Mouse (Mus musculus) forebrain, embryonic 15.5 days (tissue): ENCODE data around the gene Armc2. TPM values are rescaled to one million over a fixed set of nuclear protein-coding genes. Genes with fewer than 3 reads are reported as not detected.
A peak's percentile ranks its signal among the peaks of the same experiment; 100 is the strongest.

ENCODE experiments used
- ATAC-seq: fragments of 200-750 bp; cut with Nextera tagmentation; replicated peaks from 2 replicates; pipeline ENCODE4 v1.8.0; 2017; ENCODE audit warnings: mild to moderate bottlenecking, moderate TSS enrichment, moderate library complexity
- H3K27ac ChIP-seq: fragments of 300-500 bp; sonication (generic); replicated peaks from 2 replicates; pipeline ENCODE4 v1.5.1; 2015; ENCODE audit warnings: mild to moderate bottlenecking, inconsistent platforms
- H3K27me3 ChIP-seq: fragments of 300-500 bp; sonication (generic); 2 replicates; pipeline ENCODE4 v1.6.1; 2015; ENCODE audit warnings: inconsistent platforms
- H3K36me3 ChIP-seq: fragments of 300-500 bp; sonication (generic); 2 replicates; pipeline ENCODE4 v1.6.1; 2015; ENCODE audit warnings: mild to moderate bottlenecking, inconsistent platforms
- H3K4me1 ChIP-seq: fragments of 300-500 bp; sonication (generic); 2 replicates; pipeline ENCODE4 v1.6.1; 2015; ENCODE audit warnings: inconsistent platforms
- H3K4me2 ChIP-seq: fragments of 300-500 bp; sonication (generic); replicated peaks from 2 replicates; pipeline ENCODE4 v1.6.1; 2015; ENCODE audit warnings: mild to moderate bottlenecking, inconsistent platforms
- H3K4me3 ChIP-seq: fragments of 300-500 bp; sonication (generic); 2 replicates; pipeline ENCODE4 v1.5.1; 2015; ENCODE audit warnings: mild to moderate bottlenecking, inconsistent platforms
- H3K9ac ChIP-seq: fragments of 300-500 bp; sonication (generic); replicated peaks from 2 replicates; pipeline ENCODE4 v1.6.1; 2015; ENCODE audit warnings: mild to moderate bottlenecking, inconsistent platforms
- H3K9me3 ChIP-seq: fragments of 300-500 bp; sonication (generic); 2 replicates; pipeline ENCODE4 v1.6.1; 2016; ENCODE audit warnings: inconsistent platforms
- WGBS: fragments of 180-500 bp; shearing (Covaris S2); methylation state at CpG from one replicate; pipeline ENCODE4 v1.1.7; 2015; ENCODE audit warnings: mixed read lengths; 5-methylcytosine and 5-hydroxymethylcytosine counted together
- polyA plus RNA-seq: library from polyadenylated mRNA; unstranded; fragments of >200 nt; fragmentation: Nextera tagmentation; extraction: Ambion mirVana; gene quantifications from 2 replicates; pipeline ENCODE4 v1.2.1, GENCODE M21; 2015

The Armc2 gene
- polyA plus RNA-seq = 9.0 and 11.0 TPM in 2 replicates

GRCm38 (mm10) chr10:42018016-42018949, at the start of gene Armc2:
TSS of gene Armc2 (minus strand) at chr10:42018442.
- Histone ChIP-seq H3K27ac (0 out of 2 replicates have a peak within 1 kb of the TSS, but pooled peaks have one; percentile 8), H3K4me1 (peaks cover 10% of the 10 kb centered on the region; the same call in 1 of the 2 replicates), H3K9ac (peak within 1 kb of the TSS; percentile 49), H3K27me3 (no peaks in the 10 kb centered on the region), H3K36me3 (no peaks in the 10 kb centered on the region), H3K4me2 (peak within 1 kb of the TSS; percentile 59), H3K4me3 (peak within 1 kb of the TSS; percentile 56), H3K9me3 (no peaks in the 10 kb centered on the region)
- peak; percentile 99 for ATAC-seq
- WGBS = 2% methylated on average over 56 of the region's 58 CpGs

DNA sequence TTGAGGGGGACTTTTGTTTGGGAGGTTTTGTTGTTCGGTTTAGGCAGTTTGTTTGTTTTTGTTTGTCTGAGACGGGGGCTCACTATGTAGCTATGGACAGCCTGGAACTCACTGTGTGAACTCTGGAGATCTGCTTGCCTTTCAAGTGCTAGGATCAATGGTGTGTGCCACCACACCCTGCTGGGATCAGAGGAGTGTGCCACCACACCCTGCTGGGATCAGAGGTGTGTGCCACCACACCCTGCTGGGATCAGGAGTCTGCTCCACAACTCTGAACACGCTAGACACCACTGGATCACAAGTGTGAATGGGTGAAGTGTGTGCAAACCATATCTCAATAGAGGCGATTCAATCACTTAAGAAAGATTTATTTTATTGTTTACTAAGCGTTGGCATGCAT, 46.2 kb upstream of the Armc2 start:
- Histone ChIP-seq H3K9ac (no peak overlapping the region), H3K27ac (no peak overlapping the region), H3K4me2 (no peak overlapping the region), H3K4me3 (no peak overlapping the region), H3K9me3 (no peaks in the 10 kb centered on the region), H3K27me3 (no peaks in the 10 kb centered on the region), H3K4me1 (no peaks in the 10 kb centered on the region), H3K36me3 (no peaks in the 10 kb centered on the region)
- 50% methylated on average over 5 of the region's 5 CpGs for WGBS
- ATAC-seq = no peak

DNA sequence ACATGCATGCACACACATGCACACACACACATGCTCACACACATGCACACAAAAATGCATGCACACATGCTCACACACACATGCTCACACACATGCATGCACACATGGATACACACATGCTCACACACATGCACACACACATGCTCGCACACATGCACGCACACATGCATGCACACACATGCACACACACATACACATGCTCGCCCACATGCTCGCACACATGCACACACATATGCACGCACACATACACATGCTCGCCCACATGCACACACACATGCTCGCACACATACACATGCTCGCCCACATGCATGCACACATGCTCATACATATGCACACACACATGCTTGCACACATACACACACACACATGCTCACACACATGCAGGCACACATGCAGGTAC, 41.3 kb upstream of the Armc2 start:
- no peak overlapping the region for H3K4me2 ChIP-seq
- no peak overlapping the region for H3K4me3 ChIP-seq
- WGBS = 95% methylated on average over 8 of the region's 8 CpGs
- H3K4me1 ChIP-seq = no peaks in the 10 kb centered on the region
- ATAC-seq = no peak
- H3K9me3 ChIP-seq = no peaks in the 10 kb centered on the region
- no peak overlapping the region for H3K9ac ChIP-seq
- no peaks in the 10 kb centered on the region for H3K27me3 ChIP-seq
- H3K36me3 ChIP-seq = no peaks in the 10 kb centered on the region
- H3K27ac ChIP-seq = no peak overlapping the region

- ATAC-seq = no peak
- Histone ChIP-seq H3K27ac (no peak overlapping the region), H3K36me3 (no peaks in the 10 kb centered on the region), H3K4me2 (no peak overlapping the region), H3K9ac (no peak overlapping the region), H3K9me3 (no peaks in the 10 kb centered on the region), H3K27me3 (no peaks in the 10 kb centered on the region), H3K4me3 (no peak overlapping the region), H3K4me1 (no peaks in the 10 kb centered on the region)
- 77% methylated on average over 12 of the region's 12 CpGs for WGBS
Observed at GRCm38 (mm10) chr10:42057746-42058145, 39.5 kb upstream of the Armc2 start.

- Histone ChIP-seq H3K36me3 (no peaks in the 10 kb centered on the region), H3K9me3 (no peaks in the 10 kb centered on the region), H3K9ac (no peak overlapping the region), H3K4me3 (no peak overlapping the region), H3K27me3 (no peaks in the 10 kb centered on the region), H3K27ac (no peak overlapping the region), H3K4me1 (no peaks in the 10 kb centered on the region), H3K4me2 (no peak overlapping the region)
- ATAC-seq = no peak
- WGBS = 69% methylated on average over 11 of the region's 11 CpGs
Observed at GRCm38 (mm10) chr10:42057231-42057601, 39.0 kb upstream of the Armc2 start.

DNA sequence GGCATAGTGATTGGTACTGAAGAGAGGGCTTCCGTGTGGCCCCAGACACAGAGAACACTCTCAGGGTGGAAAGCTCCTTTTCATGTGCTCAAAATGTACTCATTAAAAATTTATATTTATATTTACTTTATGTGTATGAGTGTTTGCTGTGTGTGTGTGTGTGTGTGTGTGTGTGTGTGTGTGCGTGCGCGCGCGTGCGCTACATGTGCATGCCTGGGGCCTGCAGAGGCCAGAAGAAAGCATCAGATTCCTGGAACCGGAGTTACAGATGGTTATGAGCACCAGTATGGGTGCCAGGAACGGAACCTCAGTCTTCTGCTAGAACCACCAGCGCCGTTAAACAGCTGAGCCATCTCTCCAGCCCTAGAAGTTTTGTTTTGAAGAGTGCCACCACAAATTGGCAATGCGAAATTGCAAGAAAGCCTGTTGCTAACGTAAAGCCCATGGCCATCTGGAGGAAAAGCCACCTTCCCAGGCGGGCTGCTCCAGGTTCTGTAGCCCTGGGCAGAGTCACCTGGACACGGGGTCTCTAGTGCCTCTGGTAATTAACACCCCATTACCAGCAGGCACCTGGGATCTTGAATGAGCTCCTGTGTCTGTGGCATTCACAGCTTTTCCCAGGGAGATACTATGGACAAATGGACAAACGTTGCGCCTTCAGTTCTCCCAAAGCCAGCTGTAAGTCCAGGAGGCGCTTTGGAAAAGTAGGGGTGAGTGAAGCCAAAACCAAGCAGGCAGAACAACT, 38.4 kb upstream of the Armc2 start:
- no peaks in the 10 kb centered on the region for H3K9me3 ChIP-seq
- H3K27ac ChIP-seq = no peak overlapping the region
- H3K4me1 ChIP-seq = no peaks in the 10 kb centered on the region
- ATAC-seq = no peak
- H3K4me2 ChIP-seq = no peak overlapping the region
- 84% methylated on average over 18 of the region's 18 CpGs for WGBS
- no peaks in the 10 kb centered on the region for H3K27me3 ChIP-seq
- no peak overlapping the region for H3K9ac ChIP-seq
- no peak overlapping the region for H3K4me3 ChIP-seq
- H3K36me3 ChIP-seq = no peaks in the 10 kb centered on the region

DNA sequence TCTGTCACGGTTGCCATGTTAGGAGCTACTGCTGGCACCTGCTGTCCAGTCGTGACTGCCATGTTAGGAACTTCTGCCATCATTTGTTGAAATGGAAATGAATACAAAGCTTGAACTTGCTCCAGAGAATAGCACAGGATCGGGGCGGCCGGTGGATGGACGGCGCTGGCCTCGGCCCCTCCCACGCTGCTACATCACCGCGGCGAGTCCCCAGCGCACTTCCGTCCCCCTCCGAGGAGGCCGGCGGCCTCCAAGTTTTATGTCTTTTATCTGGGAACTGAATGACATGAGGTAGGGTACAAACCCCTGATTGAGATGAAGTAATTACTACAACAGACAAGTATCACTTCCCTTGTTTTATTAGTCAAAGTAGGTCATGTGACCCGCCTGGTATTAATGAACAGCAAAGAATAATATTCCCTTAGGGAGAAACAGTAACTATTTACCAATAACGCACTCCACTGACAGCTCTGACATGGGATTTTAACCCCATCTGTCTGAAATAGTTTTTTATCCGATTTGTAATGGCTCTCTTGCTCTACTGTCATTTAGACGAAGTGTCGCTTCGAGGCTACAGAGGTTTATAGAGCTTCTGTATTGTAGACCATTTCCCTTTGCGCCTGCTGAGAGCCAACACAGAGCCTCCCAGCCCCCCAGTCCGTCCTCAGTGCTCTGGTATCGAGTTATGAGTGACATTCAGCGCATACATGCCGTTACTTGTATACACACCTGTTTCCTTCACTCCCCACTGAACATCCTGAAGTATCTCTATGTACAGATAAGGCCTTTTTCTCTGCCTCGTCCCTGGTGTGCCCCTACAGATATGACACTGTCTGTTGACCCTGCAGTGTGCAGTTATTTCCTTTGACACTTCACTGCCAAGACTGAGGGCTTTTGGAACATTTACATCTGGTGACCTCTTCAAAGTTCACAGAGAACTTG, 37.3 kb upstream of the Armc2 start:
- Histone ChIP-seq H3K9ac (no peak overlapping the region), H3K4me3 (no peak overlapping the region), H3K36me3 (no peaks in the 10 kb centered on the region), H3K4me1 (no peaks in the 10 kb centered on the region), H3K27ac (no peak overlapping the region), H3K4me2 (peak overlapping the region; percentile 23; the same call in 1 of the 2 replicates), H3K27me3 (no peaks in the 10 kb centered on the region), H3K9me3 (no peaks in the 10 kb centered on the region)
- 73% methylated on average over 29 of the region's 29 CpGs for WGBS
- ATAC-seq = peak; percentile 73; the same call in 1 of the 2 replicates

- H3K4me2 ChIP-seq = no peak overlapping the region
- no peak for ATAC-seq
- no peak overlapping the region for H3K27ac ChIP-seq
- no peaks in the 10 kb centered on the region for H3K27me3 ChIP-seq
- H3K4me3 ChIP-seq = no peak overlapping the region
- H3K4me1 ChIP-seq = no peaks in the 10 kb centered on the region
- H3K9me3 ChIP-seq = no peaks in the 10 kb centered on the region
- no peaks in the 10 kb centered on the region for H3K36me3 ChIP-seq
- 91% methylated on average over 6 of the region's 6 CpGs for WGBS
- H3K9ac ChIP-seq = no peak overlapping the region
Observed at GRCm38 (mm10) chr10:42051069-42051468, 32.8 kb upstream of the Armc2 start.

DNA sequence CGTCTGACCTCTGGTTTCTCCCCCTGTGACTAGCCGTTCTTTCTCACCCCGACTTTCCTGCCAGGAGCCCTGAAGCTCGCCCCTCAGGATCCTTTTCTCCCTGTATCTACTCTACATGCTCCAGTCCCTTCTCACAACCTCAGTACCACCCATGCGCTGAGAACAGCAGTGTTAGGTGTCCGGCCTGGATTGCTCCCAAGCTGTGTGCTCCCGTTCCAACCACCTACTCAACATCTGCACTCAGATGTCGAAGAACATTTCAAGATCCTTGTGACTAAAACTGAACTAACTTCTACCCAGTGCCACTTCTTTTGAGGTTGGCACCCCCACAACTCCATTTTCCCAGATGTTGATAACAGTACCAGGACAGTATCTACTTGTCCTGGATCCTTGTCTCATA, 30.4 kb upstream of the Armc2 start:
- H3K4me1 ChIP-seq = no peaks in the 10 kb centered on the region
- H3K9ac ChIP-seq = no peak overlapping the region
- no peaks in the 10 kb centered on the region for H3K27me3 ChIP-seq
- no peak overlapping the region for H3K4me2 ChIP-seq
- no peaks in the 10 kb centered on the region for H3K9me3 ChIP-seq
- no peak overlapping the region for H3K27ac ChIP-seq
- no peak for ATAC-seq
- WGBS = 91% methylated on average over 8 of the region's 8 CpGs
- H3K4me3 ChIP-seq = no peak overlapping the region
- H3K36me3 ChIP-seq = no peaks in the 10 kb centered on the region

GRCm38 (mm10) chr10:42044574-42044973, 26.3 kb upstream of the Armc2 start:
- no peak for ATAC-seq
- WGBS = 83% methylated on average over 10 of the region's 10 CpGs
- no peaks in the 10 kb centered on the region for H3K9me3 ChIP-seq

GRCm38 (mm10) chr10:42043307-42043706, 25.1 kb upstream of the Armc2 start:
- Histone ChIP-seq H3K36me3 (no peaks in the 10 kb centered on the region), H3K9ac (no peak overlapping the region), H3K27ac (no peak overlapping the region), H3K9me3 (no peaks in the 10 kb centered on the region), H3K4me3 (no peak overlapping the region), H3K4me1 (0 out of 2 replicates have a peak, but pooled peaks cover 12% of the 10 kb centered on the region), H3K27me3 (no peaks in the 10 kb centered on the region), H3K4me2 (no peak overlapping the region)
- WGBS = 81% methylated on average over 3 of the region's 3 CpGs
- ATAC-seq = no peak

More at GRCm38 (mm10) chr10:42044574-42044973, 26.3 kb upstream of the Armc2 start:
- no peak overlapping the region for H3K4me2 ChIP-seq
- 0 out of 2 replicates have a peak, but pooled peaks cover 12% of the 10 kb centered on the region for H3K4me1 ChIP-seq
- H3K27ac ChIP-seq = no peak overlapping the region
- H3K4me3 ChIP-seq = no peak overlapping the region
- no peaks in the 10 kb centered on the region for H3K27me3 ChIP-seq
- H3K36me3 ChIP-seq = no peaks in the 10 kb centered on the region
- H3K9ac ChIP-seq = no peak overlapping the region
